Mouse (Mus musculus) cerebellum, adult 11 months (tissue): ENCODE data around the gene Ggnbp2.

Experiments used
- DNase-seq: peaks from one replicate; pipeline ENCODE4 v3.0.0; 2022

The Ggnbp2 gene

DNA sequence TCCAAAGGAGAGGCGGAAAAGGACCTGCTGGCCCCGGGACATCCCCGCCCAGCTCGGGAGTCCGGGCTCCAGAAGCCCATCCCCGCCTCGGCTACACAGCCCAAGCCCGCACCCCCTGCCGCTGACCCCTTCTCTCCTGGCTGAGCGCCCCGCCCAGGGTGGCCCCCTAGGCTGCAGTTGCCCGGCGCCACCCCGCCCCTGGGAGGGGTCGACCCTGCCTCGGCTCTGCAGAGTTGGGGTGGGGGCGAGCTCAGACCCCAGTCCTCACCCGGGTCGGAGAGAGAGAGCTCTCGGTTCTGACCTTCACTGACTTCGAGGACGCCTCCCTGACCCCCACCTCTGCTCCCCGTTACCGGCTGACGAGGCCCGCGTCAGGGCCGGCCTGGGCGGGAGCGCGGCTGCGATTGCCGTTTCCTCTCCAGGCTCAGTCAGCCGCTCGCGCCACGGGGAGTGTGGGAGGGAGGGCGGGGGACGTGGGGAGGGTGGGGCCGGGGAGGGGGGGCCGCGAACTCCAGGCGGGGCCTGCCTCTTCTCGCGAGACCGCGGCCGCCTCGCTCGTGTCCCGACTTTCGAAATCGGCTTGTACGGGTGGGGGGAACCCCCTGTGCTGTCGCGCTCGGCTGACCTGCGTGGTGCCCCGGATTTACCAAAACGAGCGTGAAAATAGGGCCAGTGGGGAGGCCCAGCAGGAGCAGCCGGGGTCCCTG, at the start of gene Ggnbp2:
Ggnbp2 (minus strand) TSS at position 481 of the 707 bp plus-strand sequence.
- peak; percentile 88 for DNase-seq

DNA sequence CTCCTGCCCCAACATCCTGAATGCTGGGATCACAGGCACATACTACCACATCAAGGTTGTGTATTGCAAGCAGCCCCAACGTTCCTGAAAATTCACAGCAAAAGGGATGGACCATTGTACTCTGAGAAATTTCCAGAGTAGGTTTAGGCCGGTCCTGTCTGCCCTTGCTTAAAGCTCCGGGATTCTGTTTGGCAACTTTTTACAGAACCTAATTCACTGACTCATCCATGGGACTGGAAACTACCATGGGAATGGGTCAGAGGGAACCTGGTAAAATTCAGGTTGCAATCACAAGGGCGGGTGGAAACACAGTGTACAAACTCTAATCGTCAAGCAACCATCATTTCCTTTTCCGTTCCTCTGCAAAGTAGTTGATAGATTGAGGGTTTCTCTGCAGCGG, 49.3 kb upstream of the Ggnbp2 start:
- DNase-seq, result no peak

DNA sequence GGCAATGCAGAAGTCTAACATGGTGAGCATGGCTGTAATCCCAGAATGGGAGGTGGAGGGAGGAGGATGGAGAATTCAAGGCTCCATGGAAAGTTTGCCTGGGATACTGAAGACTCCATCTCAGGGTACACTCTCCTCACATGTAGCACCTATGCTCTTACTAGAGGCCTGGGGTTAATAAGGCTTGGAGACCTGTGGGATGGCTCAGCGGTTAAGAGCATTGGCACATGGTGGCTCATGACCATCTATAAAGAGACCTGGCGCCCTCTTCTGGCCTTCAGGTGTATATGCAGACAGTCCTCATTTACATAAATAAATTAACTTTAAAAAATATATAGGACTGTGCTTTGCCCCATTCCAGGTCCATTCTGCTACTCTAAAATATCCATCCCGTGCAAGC, 48.7 kb upstream of the Ggnbp2 start:
- peak; percentile 22 for DNase-seq

DNA sequence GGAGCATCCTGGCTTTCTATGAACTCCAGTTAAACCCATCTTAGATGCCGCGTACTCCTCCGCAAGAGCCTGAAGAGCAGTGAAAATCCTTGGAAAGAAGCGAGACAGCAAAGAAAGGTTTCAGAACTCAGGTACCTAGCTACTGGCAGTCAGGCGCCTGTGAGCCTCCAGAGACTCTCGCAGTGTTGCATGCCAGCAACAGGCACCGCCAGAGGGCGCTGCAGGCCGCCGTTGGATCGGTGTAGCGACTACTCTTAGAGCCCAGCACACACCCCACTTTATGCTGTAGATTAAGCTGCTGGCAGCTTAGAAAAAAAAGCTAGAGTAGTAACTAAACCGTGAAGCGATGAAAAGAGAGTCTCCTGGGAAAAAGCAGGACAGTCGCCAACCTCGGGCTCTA, 47.8 kb upstream of the Ggnbp2 start:
- peak; percentile 92 for DNase-seq

DNA sequence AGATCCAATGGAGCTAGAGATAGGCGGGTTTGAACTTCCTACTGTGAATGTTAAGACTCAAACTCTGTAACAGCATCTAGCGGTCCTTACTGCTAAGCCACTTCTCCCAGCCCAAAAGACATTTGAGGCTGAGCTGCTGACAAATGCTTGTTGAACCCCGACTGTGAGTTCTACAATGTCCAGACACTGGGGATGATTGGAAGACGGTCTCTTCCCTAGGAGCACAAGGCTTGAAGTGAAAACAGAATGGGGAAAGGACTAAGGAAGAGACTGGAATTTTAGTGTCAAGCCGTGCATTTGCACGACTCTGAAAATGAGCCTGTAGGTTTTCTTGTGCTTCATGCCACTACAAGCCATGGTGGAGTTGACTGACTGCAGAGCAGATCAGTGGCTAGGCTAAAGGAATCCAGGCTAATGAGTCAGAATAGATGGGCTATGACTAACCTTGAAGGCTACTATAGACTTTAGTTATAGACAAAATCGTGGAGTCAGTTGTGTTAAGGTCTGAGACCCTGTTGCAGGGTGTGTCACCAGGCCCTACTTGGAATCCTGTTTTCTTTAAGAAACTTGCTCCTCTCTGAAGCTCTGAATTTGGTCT, 46.2 kb upstream of the Ggnbp2 start:
- no peak for DNase-seq

DNA sequence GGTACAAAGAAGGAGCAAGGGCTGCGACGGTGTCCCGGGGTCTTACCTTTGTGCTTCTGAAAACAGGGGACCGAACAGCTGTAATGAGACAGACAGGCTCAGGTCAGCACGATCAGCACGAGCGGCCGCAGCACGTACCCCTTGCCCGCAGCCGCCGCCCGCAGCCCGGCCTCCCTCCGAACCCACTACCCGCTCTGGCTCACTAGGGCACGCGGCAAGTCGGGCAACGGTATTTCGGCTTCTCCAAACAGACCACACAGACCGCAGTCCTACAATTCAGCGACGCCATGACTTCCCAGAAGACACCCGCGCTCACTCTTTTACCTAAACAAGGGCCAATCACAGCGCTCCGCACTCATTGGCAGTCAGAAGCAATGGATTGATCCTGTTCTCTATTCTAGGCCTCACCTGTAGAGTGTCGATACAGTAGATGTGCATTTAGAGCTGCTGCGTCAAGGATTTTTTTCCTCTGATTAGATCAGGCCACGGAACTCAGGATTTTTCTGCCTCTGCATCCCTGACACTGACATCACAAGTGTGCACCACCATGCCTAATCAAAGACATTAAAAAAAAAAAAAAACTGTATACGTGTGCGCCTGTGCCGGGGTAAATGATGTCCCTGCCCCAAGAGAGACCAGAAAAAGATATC, 45.6 kb upstream of the Ggnbp2 start, which contains the start of gene Znhit3:
Znhit3 (minus strand) TSS at position 314 of the 650 bp plus-strand sequence.
- DNase-seq, result peak; percentile 78

DNA sequence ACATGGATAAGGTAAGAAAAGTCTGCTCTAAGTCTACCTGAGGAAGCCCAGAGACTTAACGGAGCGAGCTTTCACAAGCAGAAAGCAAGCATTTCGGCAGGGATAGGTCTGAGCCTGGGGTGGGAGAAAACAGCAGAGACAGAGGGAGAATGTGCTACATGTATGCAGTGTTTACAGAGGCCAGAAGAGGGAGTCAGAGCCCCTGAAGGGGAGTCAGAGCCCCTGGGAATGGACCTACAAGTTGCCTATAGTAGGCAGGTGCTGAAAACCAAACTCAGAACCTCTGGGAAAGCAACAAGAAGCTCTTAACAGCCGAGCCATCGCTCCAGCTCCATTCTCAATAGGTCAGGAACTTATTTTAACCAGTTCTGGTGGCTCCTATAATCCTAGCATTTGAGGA, 44.1 kb upstream of the Ggnbp2 start:
- no peak for DNase-seq

DNA sequence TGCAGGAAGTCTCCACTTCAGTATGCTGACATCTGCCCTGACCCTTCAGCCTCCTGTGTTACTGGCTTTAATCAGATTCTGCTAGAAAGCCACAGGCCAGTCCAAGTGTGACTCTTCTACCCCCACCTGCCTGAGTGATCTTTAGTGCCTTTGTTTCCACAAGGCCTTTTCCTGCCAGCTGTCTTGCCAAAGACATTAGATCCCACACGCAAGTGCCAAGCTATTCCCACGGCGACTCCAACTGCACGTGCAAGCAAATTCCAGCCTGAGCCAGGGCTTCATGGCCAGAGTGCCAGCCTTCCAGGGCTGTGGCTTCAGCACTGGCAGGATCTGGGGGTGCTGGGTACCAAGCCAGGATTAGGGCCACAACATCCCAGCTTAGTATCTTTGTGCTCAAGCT, 39.8 kb upstream of the Ggnbp2 start:
- DNase-seq, result no peak

DNA sequence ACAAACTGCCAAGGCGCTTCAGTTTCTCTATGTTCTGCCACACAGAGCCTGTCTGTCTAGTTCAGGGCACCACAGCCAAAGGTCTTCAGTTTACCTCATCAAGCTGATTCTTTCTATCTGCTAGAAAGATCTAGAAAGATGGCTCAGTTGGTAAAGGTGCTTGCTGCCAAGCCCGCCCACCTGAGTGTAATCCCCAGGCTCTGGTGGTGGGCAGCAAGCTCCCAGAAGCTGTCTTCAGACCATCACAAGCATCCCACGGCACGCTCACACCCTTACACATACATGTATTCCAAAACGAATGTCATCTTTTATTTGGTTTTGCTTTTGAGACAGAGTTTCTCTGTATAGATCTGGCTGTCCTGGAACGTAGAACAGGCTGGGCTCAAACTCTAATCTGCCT, 37.9 kb upstream of the Ggnbp2 start:
- no peak for DNase-seq

DNA sequence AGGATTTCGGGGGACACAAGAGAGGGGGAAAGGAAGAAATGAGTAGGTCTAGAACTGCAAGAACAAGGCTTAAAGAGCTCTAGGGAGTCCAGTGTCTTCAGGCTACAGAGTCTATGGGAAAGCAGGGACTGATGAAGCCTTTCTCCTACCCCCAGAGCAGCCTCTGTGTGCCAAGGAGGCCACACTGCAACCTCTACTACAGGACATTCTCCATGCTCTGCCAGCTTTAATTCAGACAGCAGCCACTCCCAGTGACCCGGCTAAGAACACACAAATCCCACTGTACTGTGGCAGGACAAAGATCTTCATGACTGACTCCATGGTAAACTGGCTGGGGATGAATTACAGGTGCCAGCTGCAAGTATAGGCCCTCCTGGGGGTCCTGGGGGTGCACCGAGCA, 36.5 kb upstream of the Ggnbp2 start:
- no peak for DNase-seq

DNA sequence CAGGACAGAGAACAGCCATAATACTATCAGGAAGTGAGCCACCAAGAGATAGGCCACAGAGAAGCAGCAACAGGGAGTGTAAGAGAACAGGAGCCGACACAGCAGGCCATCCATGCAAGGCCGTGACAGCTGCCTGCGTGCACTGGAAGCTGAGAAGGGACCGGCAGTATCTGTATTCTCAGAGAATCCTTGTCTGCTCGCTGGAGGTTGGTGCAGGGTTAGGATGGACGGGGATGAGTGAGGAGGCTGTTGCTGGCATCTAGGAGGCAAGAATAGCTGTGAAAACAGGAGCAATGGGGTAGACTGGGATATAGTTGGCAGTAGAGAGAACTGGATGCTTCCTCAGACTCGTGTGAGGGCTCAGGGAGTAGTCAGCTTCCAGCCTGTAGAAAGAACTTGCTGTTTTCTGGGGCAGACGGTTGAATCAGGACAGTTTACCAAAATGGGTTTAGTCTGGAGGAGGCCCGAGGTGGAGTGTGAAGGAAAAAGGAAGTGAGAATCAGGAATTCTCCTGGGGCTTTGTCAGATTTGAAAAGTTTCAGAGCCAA, 34.1 kb upstream of the Ggnbp2 start:
- DNase-seq, result no peak

DNA sequence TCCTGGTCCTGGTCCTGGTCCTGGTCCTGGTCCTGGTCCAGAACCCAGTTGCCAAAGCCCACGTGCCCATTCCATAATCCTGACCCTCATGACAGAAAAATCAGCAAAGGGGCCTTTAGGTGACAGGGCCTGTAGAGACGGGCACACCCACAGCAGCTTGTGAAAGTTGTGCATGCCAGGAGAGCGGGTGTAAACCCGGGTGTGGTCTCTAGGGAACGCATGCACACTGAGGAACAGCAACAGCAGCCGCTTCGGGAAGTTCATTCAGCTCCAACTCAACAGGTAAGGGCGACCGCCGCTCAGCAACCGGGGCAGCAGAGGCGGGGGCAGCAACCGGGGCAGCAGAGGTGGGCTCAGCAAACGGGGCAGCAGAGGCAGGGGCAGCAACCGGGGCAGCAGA, 22.5 kb upstream of the Ggnbp2 start:
- no peak for DNase-seq

DNA sequence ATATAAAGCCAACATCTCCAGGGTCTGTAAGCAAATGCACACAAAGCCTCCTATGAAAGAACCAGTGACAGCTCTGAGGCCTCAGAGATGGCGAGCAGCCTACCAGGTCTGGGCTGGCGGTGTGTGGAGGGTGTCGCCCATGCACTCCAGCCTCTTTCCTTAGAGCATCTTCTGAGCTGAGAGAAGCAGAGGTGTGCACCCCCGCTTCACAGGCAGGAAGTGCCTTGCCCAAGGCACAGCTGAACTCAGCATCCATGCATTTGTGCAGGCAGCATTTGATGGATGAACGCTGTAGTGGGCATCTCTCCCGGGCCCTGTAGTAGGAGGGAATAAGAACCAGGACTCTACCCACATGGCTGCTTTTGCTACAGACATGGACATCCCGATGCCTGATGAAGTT, 21.1 kb upstream of the Ggnbp2 start:
- no peak for DNase-seq

DNA sequence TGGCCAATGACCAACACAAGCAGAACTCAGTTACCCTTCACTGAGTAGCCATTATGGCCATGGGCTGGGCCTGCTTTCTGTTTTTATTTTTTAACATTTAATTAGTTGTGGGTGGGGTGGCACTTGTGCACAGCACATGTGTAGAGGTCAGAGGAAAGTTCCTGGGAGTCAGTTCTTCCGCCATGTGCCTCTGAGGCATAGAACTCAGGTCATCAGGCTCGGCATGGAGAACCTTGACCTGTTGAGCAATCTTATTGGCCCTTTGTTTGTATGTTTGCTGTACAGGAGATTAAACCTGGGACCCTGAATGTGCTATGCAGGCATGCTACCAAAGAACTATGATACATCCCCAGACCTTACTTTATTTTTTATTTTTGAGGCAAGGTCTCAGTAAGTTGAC, 18.9 kb upstream of the Ggnbp2 start:
- DNase-seq, result no peak

DNA sequence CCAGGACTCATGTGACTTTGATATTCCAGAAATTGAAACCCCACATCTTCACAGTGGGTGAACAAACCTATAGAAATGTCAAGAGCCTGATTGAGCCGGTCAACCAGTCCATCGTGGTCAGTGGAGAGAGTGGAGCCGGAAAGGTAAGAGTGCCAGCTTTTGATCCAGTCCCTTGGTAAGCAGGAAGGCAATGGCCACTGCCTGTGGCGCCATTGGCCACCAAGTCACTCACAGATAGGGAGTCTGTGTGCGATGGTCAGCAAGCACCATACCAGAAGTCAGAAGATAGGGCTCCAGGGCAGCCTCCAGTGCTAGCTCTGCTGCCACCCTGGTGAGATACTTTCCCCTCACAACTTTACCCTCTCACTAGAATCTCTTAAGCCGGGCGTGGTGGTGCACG, 17.4 kb upstream of the Ggnbp2 start:
- DNase-seq, result no peak

DNA sequence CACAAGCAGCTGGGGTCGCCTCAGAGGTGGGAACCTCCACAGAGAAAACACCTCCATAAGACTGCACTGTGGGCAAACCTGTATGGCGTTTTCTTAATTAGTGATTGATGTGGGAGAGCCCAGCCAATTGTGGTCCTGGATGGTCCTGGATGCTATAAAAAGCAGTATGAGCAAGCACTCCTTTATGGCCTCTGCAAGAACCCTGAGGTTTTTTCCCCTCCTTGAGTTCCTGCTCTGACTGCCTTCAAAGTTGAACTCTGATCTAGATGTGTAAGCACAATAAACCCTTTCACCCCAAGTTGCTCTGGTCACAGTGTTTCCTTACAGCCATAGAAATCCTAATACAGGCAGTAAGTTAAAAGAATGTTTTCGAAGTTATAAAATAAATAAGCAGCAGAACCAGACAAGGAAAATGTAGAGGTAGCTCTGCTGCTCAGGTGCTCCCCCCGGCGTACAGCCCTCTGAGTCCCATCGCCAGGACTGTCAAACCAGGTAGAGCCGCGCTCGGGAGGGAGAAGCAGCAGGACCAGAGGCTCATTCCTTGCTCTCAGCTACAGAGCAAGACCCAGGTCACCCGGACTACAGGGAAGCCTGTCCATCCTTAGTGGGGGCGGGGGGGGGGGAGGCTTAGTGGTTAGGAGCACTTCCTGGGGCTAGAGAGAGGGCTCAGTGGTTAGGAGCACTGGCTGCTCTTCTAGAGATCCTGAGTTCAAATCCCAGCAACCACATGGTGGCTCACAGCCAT, 16.3 kb upstream of the Ggnbp2 start:
- DNase-seq, result no peak

DNA sequence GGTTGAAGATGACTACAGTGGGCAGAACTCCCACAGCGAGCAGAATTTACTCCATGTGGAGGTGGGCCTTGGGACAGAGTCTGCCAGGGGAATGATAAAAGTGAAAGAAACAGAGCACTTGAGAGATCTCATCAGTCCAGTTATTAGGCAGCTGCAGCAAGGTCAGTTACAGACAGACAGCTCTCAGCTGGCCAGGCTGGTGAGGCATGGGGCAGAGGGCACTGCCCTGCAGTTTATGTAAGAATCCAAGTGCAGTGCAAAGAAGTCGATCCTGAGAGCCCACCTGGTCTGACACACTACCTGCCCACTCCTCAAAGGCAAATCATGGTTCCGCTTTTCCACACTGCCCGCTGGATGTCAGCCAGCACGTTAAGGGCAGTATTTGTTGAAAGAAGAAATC, 15.6 kb upstream of the Ggnbp2 start:
- DNase-seq, result no peak

DNA sequence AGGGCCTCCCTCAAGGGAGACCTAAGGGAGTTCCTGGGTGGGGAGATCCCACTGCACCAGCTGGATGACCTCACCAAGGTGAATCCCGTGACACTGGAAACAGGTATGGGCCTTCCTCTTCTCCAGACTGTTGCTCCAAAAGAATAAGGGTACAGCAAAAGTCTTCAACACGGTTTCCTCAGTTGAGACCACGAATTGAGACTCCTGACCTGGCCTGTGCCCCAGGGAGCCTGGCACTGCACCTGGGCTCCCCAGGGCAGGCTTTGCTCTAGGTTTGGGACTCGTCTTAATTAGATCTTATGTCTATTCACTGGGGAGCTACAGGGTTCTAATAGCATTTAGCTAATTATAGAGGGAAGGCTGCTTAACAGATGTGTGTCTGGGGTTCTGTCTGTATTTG, 14.6 kb upstream of the Ggnbp2 start:
- DNase-seq, result no peak

DNA sequence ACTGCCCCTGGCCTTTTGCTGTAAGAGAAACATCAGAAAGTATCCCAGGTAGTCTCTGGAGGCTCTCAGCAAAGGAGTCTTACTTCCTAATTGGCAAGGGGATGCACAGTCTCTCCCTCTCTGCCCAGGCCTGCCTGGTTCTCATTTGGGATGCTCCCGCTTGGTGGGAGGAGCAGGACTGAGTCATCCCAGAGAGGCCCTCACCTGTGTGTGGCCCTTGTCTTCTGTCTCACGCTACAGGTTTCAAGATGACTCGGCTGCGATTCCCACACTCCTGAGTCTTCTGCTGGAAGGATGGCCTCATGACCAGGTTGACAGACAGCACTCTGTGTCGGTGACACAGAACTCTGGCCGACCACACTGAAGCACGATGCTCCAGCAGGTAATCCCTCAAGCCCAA, 11.7 kb upstream of the Ggnbp2 start:
- DNase-seq, result no peak

DNA sequence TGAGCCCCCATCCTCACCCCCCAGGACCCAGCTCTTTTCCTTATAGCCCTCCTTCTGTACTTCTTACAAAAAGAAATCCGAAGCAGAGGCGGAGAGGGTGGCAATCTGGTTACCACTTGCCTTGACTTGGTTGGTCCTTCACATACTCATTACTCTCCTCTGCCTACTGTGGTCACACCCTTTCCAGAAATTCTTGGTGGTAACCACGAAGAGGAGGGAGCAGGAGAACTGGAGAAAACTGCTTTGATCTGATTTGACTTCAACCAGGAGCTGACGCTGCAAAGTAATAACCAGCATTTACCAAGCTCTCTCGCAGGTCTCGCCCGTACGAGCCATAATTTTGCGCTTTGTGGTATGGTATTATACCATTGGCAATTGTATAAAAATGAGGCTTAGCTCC, 10.4 kb upstream of the Ggnbp2 start:
- DNase-seq, result no peak

DNA sequence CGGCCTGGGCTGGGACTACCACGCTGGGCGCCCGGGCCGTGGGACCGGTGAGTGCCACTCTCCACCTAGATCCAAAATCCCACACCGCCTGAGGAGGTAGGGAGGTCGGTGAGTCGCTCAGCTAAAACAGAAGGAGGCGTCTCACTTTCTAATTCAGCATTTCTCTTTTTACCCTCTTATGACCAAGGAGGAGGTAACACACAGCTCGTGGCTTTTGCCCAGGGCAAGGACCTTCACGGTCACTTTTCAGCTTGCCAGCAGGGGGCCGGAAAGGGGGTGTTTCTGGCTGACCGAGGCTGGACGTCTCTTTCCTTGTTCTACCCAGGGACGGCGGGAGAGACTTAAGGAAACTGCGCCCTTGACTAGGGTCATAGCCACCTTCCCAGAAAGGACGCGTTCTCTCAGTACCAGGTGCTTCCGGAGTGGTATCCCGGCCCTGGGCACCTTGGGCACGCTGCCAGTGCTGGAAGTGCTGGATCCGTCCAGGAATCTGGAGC, 9.9 kb upstream of the Ggnbp2 start:
- peak; percentile 42 for DNase-seq

DNA sequence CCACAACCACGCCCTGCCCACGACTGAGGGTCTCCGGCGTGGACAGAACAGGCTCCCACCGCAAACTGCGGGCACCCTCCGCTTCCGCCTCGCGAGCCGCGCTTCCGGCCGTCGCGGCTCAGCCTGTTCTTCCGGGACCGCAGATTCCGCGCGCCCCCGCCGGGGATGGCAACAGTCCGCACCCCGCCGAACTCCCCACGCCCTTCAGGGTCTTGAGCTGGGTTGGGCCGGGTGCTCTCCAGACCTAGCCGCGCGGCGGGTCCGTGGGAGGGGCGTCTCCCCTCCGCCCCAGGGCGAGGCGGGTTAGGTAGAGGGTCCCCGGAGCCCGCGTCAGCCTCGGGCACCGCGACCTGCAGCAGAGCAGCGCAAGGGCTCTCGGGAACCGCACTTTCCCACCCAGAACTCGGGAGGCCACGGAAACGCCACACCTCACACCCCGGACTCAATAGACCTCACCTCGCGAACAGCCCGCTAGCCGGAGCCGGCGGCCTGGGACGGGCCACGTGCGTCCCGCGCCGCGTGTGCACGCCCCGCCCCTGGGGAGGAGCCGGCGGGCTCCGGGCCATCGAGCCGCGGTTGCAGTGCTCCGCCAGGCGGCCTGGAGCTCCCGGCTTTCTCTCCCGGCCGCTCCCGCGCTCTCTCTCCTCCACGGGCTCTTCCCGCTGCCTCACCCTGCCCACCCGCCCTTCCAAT, 9.3 kb upstream of the Ggnbp2 start, which contains the start of the genes Myo19 and Pigw:
Myo19 (plus strand) TSS at position 377 of the 693 bp plus-strand sequence.
Pigw (minus strand) TSS at position 514 of the 693 bp plus-strand sequence.
- peak; percentile 77 for DNase-seq
